9 mouse cellular contexts compared by ENCODE assay signal in the genomic region with DNA sequence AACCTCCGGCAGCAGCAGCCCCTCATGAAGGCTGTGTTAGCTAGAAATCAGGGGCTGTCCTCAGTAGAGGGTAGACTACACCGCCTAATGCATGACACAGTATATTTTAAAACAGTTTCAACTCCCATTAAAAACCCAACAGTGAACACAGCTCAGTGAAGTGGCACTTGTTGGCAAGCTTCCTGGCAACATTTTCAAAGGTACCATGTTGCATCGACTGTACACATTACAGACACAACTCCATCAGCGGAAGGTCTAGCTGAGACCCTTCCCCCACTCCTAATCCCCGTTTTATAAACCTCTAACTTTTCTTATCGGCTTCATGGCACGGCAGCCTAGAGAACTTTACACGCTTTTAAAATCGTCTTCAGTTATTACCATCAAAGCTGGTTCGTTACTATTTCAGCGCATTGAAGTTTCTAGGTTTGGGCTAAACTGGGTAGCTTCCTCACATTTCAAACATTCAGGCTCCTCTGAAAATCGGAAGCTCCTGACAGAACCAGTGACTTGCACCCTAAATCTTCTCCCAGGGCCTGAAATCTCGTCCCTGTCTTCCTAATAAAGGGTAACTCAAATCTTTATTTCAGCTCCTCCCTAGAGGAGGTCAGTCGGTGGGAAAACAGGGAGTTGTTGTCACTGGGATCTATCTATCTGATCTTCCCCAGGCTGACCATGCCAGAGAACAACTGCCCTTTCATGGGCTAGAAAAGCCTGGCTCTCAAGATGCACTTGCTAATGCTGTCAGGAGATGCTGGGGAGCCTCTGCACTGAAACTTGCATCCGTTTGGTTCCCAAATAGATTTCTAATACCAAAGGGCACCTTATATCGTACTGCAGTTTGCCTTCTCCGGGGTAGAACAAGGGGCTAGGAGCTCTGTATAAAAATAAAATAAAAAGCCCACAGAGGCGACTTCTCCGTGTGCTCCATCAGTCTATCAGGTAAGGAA. TPM values are rescaled to one million over a fixed set of nuclear protein-coding genes. Genes with fewer than 3 reads are reported as not detected.
DNase-seq lines count a peak whose midpoint lies in the region; ATAC-seq and TF ChIP-seq lines count a peak whose summit lies in the region.
"Had no signal": no experiment of that assay in that cellular context is flagged by ENCODE, and none has a peak within 500 bp of the region (broad histone marks: within the 10 kb centered on the region; RNA-seq: fewer than 3 reads in every experiment).

No protein-coding gene starts in this region.

- H3K36me3 ChIP-seq in heart, embryonic 11.5 days (ENCODE audit: control insufficient read depth, insufficient read depth, low read length), result no peaks in the 10 kb centered on the region
- no peaks in the 10 kb centered on the region for H3K36me3 ChIP-seq in hindbrain, embryonic 11.5 days (ENCODE audit: control insufficient read depth, insufficient read depth, low read length)
- H3K36me3 ChIP-seq in midbrain, embryonic 14.5 days (ENCODE audit: control insufficient read depth, insufficient read depth, low read length), result no peaks in the 10 kb centered on the region
- no peaks in the 10 kb centered on the region for H3K36me3 ChIP-seq in lung, postnatal 0 days (ENCODE audit: insufficient read depth, low read length)

- H3K4me3 ChIP-seq in heart, embryonic 11.5 days (ENCODE audit: low read depth, low read length), result no peak overlapping the region
- peak overlapping the region; percentile 58 for H3K4me3 ChIP-seq in cortical plate, adult 2 months (ENCODE audit: insufficient read depth, low read length)
- peak overlapping the region; percentile 63 for H3K4me3 ChIP-seq in hindbrain, embryonic 11.5 days (ENCODE audit: low read depth, low read length)
- H3K4me3 ChIP-seq in midbrain, embryonic 14.5 days (replicated peaks; ENCODE audit: low read depth, low read length), result peak overlapping the region; percentile 57
- H3K4me3 ChIP-seq in lung, postnatal 0 days (ENCODE audit: low read depth, low read length), result no peak overlapping the region

- no peak for TF ChIP-seq CTCF in cortical plate, adult 2 months (IDR thresholded peaks at IDR 0.05; ENCODE audit: extremely low read depth, insufficient read depth, low read length)
- TF ChIP-seq CTCF in lung, postnatal 0 days (IDR thresholded peaks at IDR 0.05), result no peak

- peaks cover 25% of the 10 kb centered on the region for H3K27me3 ChIP-seq in heart, embryonic 11.5 days (ENCODE audit: control insufficient read depth, insufficient read depth, low read length)
- H3K27me3 ChIP-seq in hindbrain, embryonic 11.5 days (ENCODE audit: control insufficient read depth, insufficient read depth, low read length), result no peaks in the 10 kb centered on the region; the same call in 1 of the 2 replicates
- H3K27me3 ChIP-seq in midbrain, embryonic 14.5 days (ENCODE audit: control insufficient read depth, insufficient read depth, low read length), result no peaks in the 10 kb centered on the region
- peaks cover 24% of the 10 kb centered on the region for H3K27me3 ChIP-seq in lung, postnatal 0 days (replicated peaks; ENCODE audit: insufficient read depth, low read length)

- no peak for ATAC-seq in heart, embryonic 11.5 days (replicated peaks; ENCODE audit: insufficient number of reproducible peaks, low FRiP score, low TSS enrichment)
- ATAC-seq in hindbrain, embryonic 11.5 days (ENCODE audit: low FRiP score), result no peak
- no peak for ATAC-seq in midbrain, embryonic 14.5 days (ENCODE audit: low FRiP score, low TSS enrichment)
- no peak for ATAC-seq in lung, postnatal 0 days

- TF ChIP-seq POLR2A in cortical plate, adult 2 months (IDR thresholded peaks at IDR 0.05; ENCODE audit: extremely low read depth, insufficient read depth, low read length), result no peak

- H3K27ac ChIP-seq in heart, embryonic 11.5 days (ENCODE audit: low read depth, low read length), result no peak overlapping the region
- peak overlapping the region; percentile 74 for H3K27ac ChIP-seq in cortical plate, adult 2 months (ENCODE audit: insufficient read depth, low read length)
- no peak overlapping the region for H3K27ac ChIP-seq in hindbrain, embryonic 11.5 days (ENCODE audit: low read depth, low read length)
- H3K27ac ChIP-seq in midbrain, embryonic 14.5 days (replicated peaks; ENCODE audit: low read depth, low read length), result no peak overlapping the region; the same call in 1 of the 2 replicates
- no peak overlapping the region for H3K27ac ChIP-seq in lung, postnatal 0 days (ENCODE audit: low read length)

- no peak overlapping the region for H3K9ac ChIP-seq in heart, embryonic 11.5 days (ENCODE audit: low read depth, low read length)
- peak overlapping the region; percentile 67; the same call in 1 of the 2 replicates for H3K9ac ChIP-seq in hindbrain, embryonic 11.5 days (ENCODE audit: low read depth, low read length)
- peak overlapping the region; percentile 49 for H3K9ac ChIP-seq in midbrain, embryonic 14.5 days (replicated peaks; ENCODE audit: low read length)
- H3K9ac ChIP-seq in lung, postnatal 0 days (replicated peaks; ENCODE audit: low read depth), result no peak overlapping the region

- H3K4me2 ChIP-seq in heart, embryonic 11.5 days, result peak overlapping the region; percentile 89
- peak overlapping the region; percentile 67 for H3K4me2 ChIP-seq in hindbrain, embryonic 11.5 days (replicated peaks; ENCODE audit: low read depth, low read length)
- peak overlapping the region; percentile 71 for H3K4me2 ChIP-seq in midbrain, embryonic 14.5 days (ENCODE audit: low read length)
- H3K4me2 ChIP-seq in lung, postnatal 0 days (replicated peaks; ENCODE audit: low read depth, low read length), result no peak overlapping the region

- DNase-seq in heart, adult 9 months (ENCODE audit: low spot score in 2 of 2), result no peak
- DNase-seq in hindbrain, embryonic 11.5 days (ENCODE audit: low spot score), result peak; percentile 21
- peak; percentile 58 for DNase-seq in midbrain, embryonic 14.5 days
- no peak for DNase-seq in MN1 (ENCODE audit: low spot score)
- no peak for DNase-seq in adrenal gland, postnatal 4 days (ENCODE audit: low spot score in 2 of 2)
- DNase-seq in lung, postnatal 0 days (ENCODE audit: low spot score), result no peak

- 43% methylated on average over 19 of the region's 19 CpGs for WGBS in heart, embryonic 11.5 days (ENCODE audit: insufficient replicate concordance)
- 43% methylated on average over 19 of the region's 19 CpGs for WGBS in hindbrain, embryonic 11.5 days
- 25% methylated on average over 19 of the region's 19 CpGs for WGBS in midbrain, embryonic 14.5 days
- WGBS in lung, postnatal 0 days, result 34% methylated on average over 19 of the region's 19 CpGs

- H3K9me3 ChIP-seq in heart, embryonic 11.5 days (replicated peaks; ENCODE audit: control insufficient read depth, low read length), result no peaks in the 10 kb centered on the region
- H3K9me3 ChIP-seq in hindbrain, embryonic 11.5 days (ENCODE audit: control insufficient read depth, low read length), result no peaks in the 10 kb centered on the region
- H3K9me3 ChIP-seq in midbrain, embryonic 14.5 days (ENCODE audit: control insufficient read depth, low read length), result no peaks in the 10 kb centered on the region
- H3K9me3 ChIP-seq in lung, postnatal 0 days (ENCODE audit: low read length), result no peaks in the 10 kb centered on the region

- TF ChIP-seq EP300 in lung, postnatal 0 days (IDR thresholded peaks at IDR 0.05), result no peak

- H3K4me1 ChIP-seq in heart, embryonic 11.5 days (ENCODE audit: control insufficient read depth, insufficient read depth, low read length), result no peaks in the 10 kb centered on the region
- H3K4me1 ChIP-seq in cortical plate, adult 2 months (ENCODE audit: control insufficient read depth, insufficient read depth, low read length), result peaks cover 6% of the 10 kb centered on the region
- no peaks in the 10 kb centered on the region; the same call in 1 of the 2 replicates for H3K4me1 ChIP-seq in hindbrain, embryonic 11.5 days (replicated peaks; ENCODE audit: control insufficient read depth, insufficient read depth, low read length)
- no peaks in the 10 kb centered on the region for H3K4me1 ChIP-seq in midbrain, embryonic 14.5 days (ENCODE audit: control insufficient read depth, insufficient read depth, low read length)
- H3K4me1 ChIP-seq in lung, postnatal 0 days (ENCODE audit: insufficient read depth, low read depth, low read length), result no peaks in the 10 kb centered on the region

RNA-seq across cellular contexts. Expression of a gene that starts 1.6 kb away (rescaled TPM):
- polyA plus RNA-seq in heart, embryonic 11.5 days (2014; fragmentation: Nextera tagmentation; extraction: Ambion mirVana), result 0.79 and 1.1 TPM in 2 replicates
- polyA plus RNA-seq in cortical plate, adult 2 months (2012; rRNA removed), result 18.3 and 19.7 TPM in 2 replicates
- polyA plus RNA-seq in hindbrain, embryonic 11.5 days (2014; fragmentation: Nextera tagmentation; extraction: Ambion mirVana), result 3.4 and 4.7 TPM in 2 replicates
- polyA plus RNA-seq in midbrain, embryonic 14.5 days (2014; fragmentation: Nextera tagmentation; extraction: Ambion mirVana), result 12.6 and 14.4 TPM in 2 replicates
- 1 to 10 TPM; 2.4 to 2.7 TPM for total RNA-seq in adrenal gland, postnatal 4 days (2021)
- polyA plus RNA-seq in lung, postnatal 0 days (2015; fragmentation: Nextera tagmentation; extraction: Ambion mirVana), result 0.73 and 0.92 TPM in 2 replicates
- total RNA-seq: hematopoietic stem cell, adult 5-6 weeks had no signal

Comparison
In these comparisons a context has a peak if more than half of its experiments do, and no peak if none do; other contexts are left out.
1. H3K4me3 ChIP-seq: peak in cortical plate, adult 2 months (single experiment), hindbrain, embryonic 11.5 days (single experiment) and midbrain, embryonic 14.5 days (single experiment); none in heart, embryonic 11.5 days (single experiment) and lung, postnatal 0 days (single experiment).
2. H3K9ac ChIP-seq: peak in hindbrain, embryonic 11.5 days (single experiment) and midbrain, embryonic 14.5 days (single experiment); none in heart, embryonic 11.5 days (single experiment) and lung, postnatal 0 days (single experiment).
3. DNase-seq: peak in hindbrain, embryonic 11.5 days (single experiment) and midbrain, embryonic 14.5 days (single experiment); none in heart, adult 9 months (0 of 2), MN1 (single experiment), adrenal gland, postnatal 4 days (0 of 2) and lung, postnatal 0 days (single experiment).